Comparison of ENCODE assay signal across 8 mouse cellular contexts in the genomic region with DNA sequence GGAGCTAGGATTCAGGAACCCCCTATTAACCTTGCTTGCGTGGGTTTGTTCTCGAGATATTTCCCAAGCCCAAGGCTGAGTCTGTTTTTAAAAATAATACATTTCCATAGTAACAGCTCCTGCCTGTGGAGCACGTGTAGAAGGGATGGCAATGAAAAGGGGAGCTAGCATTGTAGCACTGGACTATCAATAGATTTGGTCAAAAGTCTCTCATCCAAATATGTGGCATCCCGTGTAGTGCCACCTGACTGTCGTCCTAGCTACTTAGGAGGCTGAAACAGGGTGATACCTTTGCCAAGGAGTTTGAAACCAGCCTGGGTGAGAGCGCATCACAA. TPM values are rescaled to one million over a fixed set of nuclear protein-coding genes. Genes with fewer than 3 reads are reported as not detected.
DNase-seq lines count a peak whose midpoint lies in the region; ATAC-seq lines count a peak whose summit lies in the region.

No protein-coding gene starts in this region.

- peak overlapping the region; percentile 83 for H3K27ac ChIP-seq in hindbrain, embryonic 13.5 days
- peak overlapping the region; percentile 84 for H3K27ac ChIP-seq in midbrain, embryonic 13.5 days

- no peaks in the 10 kb centered on the region for H3K27me3 ChIP-seq in hindbrain, embryonic 13.5 days
- no peaks in the 10 kb centered on the region for H3K27me3 ChIP-seq in midbrain, embryonic 13.5 days

- peaks cover 41% of the 10 kb centered on the region for H3K4me1 ChIP-seq in hindbrain, embryonic 13.5 days (replicated peaks)
- H3K4me1 ChIP-seq in midbrain, embryonic 13.5 days (replicated peaks), result peaks cover 35% of the 10 kb centered on the region

- peak; percentile 51 for DNase-seq in layer of hippocampus, adult 11-12 months (ENCODE audit: low spot score)
- no peak for DNase-seq in layer of hippocampus, postnatal 14 days (ENCODE audit: low spot score in 2 of 2)
- DNase-seq in brain, adult 2 months (ENCODE audit: low read depth, low spot score), result peak; percentile 78
- DNase-seq in spleen, postnatal 4 days (ENCODE audit: low spot score in 2 of 2), result no peak
- DNase-seq in adrenal gland, adult 18-20 months (ENCODE audit: low spot score in 2 of 2), result no peak

- peak overlapping the region; percentile 97 for H3K4me3 ChIP-seq in hindbrain, embryonic 13.5 days
- peak overlapping the region; percentile 98 for H3K4me3 ChIP-seq in midbrain, embryonic 13.5 days (replicated peaks)

- peak overlapping the region; percentile 98 for H3K9ac ChIP-seq in hindbrain, embryonic 13.5 days
- peak overlapping the region; percentile 57 for H3K9ac ChIP-seq in midbrain, embryonic 13.5 days (replicated peaks)

- peak; percentile 4 for ATAC-seq in hindbrain, embryonic 13.5 days (ENCODE audit: low FRiP score)
- ATAC-seq in midbrain, embryonic 13.5 days, result 0 out of 2 replicates have a peak, but pooled peaks have one; percentile 1
- no peak for ATAC-seq in CD4-positive, CD25-positive, alpha-beta regulatory T cell, adult 4 months

- peaks cover 17% of the 10 kb centered on the region for H3K36me3 ChIP-seq in hindbrain, embryonic 13.5 days
- peaks cover 13% of the 10 kb centered on the region for H3K36me3 ChIP-seq in midbrain, embryonic 13.5 days

- H3K9me3 ChIP-seq in hindbrain, embryonic 13.5 days, result no peaks in the 10 kb centered on the region
- H3K9me3 ChIP-seq in midbrain, embryonic 13.5 days, result no peaks in the 10 kb centered on the region

- H3K4me2 ChIP-seq in hindbrain, embryonic 13.5 days, result peak overlapping the region; percentile 94
- peak overlapping the region; percentile 93 for H3K4me2 ChIP-seq in midbrain, embryonic 13.5 days (replicated peaks)

- WGBS in hindbrain, embryonic 13.5 days, result 19% methylated on average over 6 of the region's 6 CpGs
- 18% methylated on average over 6 of the region's 6 CpGs for WGBS in midbrain, embryonic 13.5 days

RNA-seq across cellular contexts. Expression of a gene that starts 0.7 kb away (rescaled TPM):
- 100 to 1,000 TPM; 128 to 144 TPM for total RNA-seq in layer of hippocampus, postnatal 14 days (2021)
- polyA plus RNA-seq in hindbrain, embryonic 13.5 days (2015; fragmentation: Nextera tagmentation; extraction: Ambion mirVana), result 19.1 and 21.6 TPM in 2 replicates
- 23.0 and 27.3 TPM in 2 replicates for polyA plus RNA-seq in midbrain, embryonic 13.5 days (2015; fragmentation: Nextera tagmentation; extraction: Ambion mirVana)
- 10 to 100 TPM; 35.2 to 41.7 TPM for total RNA-seq in adrenal gland, adult 18-20 months (2021)
- polyA plus RNA-seq in CD4-positive, CD25-positive, alpha-beta regulatory T cell, adult 4 months (2017; shearing (Covaris generic)), result 1 to 10 TPM; 3.2 to 3.6 TPM

RNA-seq across cellular contexts. Expression of a gene that starts 5.1 kb away (rescaled TPM):
- 10 to 100 TPM; 16.2 to 16.3 TPM for total RNA-seq in layer of hippocampus, postnatal 14 days (2021)
- 37.0 and 40.4 TPM in 2 replicates for polyA plus RNA-seq in hindbrain, embryonic 13.5 days (2015; fragmentation: Nextera tagmentation; extraction: Ambion mirVana)
- polyA plus RNA-seq in midbrain, embryonic 13.5 days (2015; fragmentation: Nextera tagmentation; extraction: Ambion mirVana), result 40.8 TPM in 2 replicates
- 10 to 100 TPM; 21.7 to 30.9 TPM for total RNA-seq in adrenal gland, adult 18-20 months (2021)
- polyA plus RNA-seq in CD4-positive, CD25-positive, alpha-beta regulatory T cell, adult 4 months (2017; shearing (Covaris generic)), result 10 to 100 TPM; 15.7 to 16.0 TPM

RNA-seq across cellular contexts. Expression of a gene that starts 13.7 kb away (rescaled TPM):
- 10 to 100 TPM; 50.5 to 59.1 TPM for total RNA-seq in layer of hippocampus, postnatal 14 days (2021)
- 145 and 151 TPM in 2 replicates for polyA plus RNA-seq in hindbrain, embryonic 13.5 days (2015; fragmentation: Nextera tagmentation; extraction: Ambion mirVana)
- 193 and 209 TPM in 2 replicates for polyA plus RNA-seq in midbrain, embryonic 13.5 days (2015; fragmentation: Nextera tagmentation; extraction: Ambion mirVana)
- 10 to 100 TPM; 26.8 to 34.4 TPM for total RNA-seq in adrenal gland, adult 18-20 months (2021)
- 10 to 100 TPM; 11.3 to 14.7 TPM for polyA plus RNA-seq in CD4-positive, CD25-positive, alpha-beta regulatory T cell, adult 4 months (2017; shearing (Covaris generic))

RNA-seq across cellular contexts. Expression of a gene that starts 15.3 kb away (rescaled TPM):
- 10 to 100 TPM; 26.0 to 28.5 TPM for total RNA-seq in layer of hippocampus, postnatal 14 days (2021)
- polyA plus RNA-seq in hindbrain, embryonic 13.5 days (2015; fragmentation: Nextera tagmentation; extraction: Ambion mirVana), result 31.4 and 36.6 TPM in 2 replicates
- polyA plus RNA-seq in midbrain, embryonic 13.5 days (2015; fragmentation: Nextera tagmentation; extraction: Ambion mirVana), result 37.5 and 38.5 TPM in 2 replicates
- total RNA-seq in adrenal gland, adult 18-20 months (2021), result 10 to 100 TPM; 18.3 to 22.6 TPM
- polyA plus RNA-seq in CD4-positive, CD25-positive, alpha-beta regulatory T cell, adult 4 months (2017; shearing (Covaris generic)), result 10 to 100 TPM; 20.0 to 23.4 TPM

RNA-seq across cellular contexts. Expression of a gene that starts 23.3 kb away (rescaled TPM):
- 10 to 100 TPM; 22.6 to 22.8 TPM for total RNA-seq in layer of hippocampus, postnatal 14 days (2021)
- polyA plus RNA-seq in hindbrain, embryonic 13.5 days (2015; fragmentation: Nextera tagmentation; extraction: Ambion mirVana), result 66.8 and 70.8 TPM in 2 replicates
- 72.3 and 72.9 TPM in 2 replicates for polyA plus RNA-seq in midbrain, embryonic 13.5 days (2015; fragmentation: Nextera tagmentation; extraction: Ambion mirVana)
- total RNA-seq in adrenal gland, adult 18-20 months (2021), result 10 to 100 TPM; 52.3 to 87.5 TPM
- 10 to 100 TPM; 23.7 to 24.0 TPM for polyA plus RNA-seq in CD4-positive, CD25-positive, alpha-beta regulatory T cell, adult 4 months (2017; shearing (Covaris generic))

Comparison
In these comparisons a context has a peak if more than half of its experiments do, and no peak if none do; other contexts are left out.
1. DNase-seq: peak in layer of hippocampus, adult 11-12 months (single experiment) and brain, adult 2 months (single experiment); none in layer of hippocampus, postnatal 14 days (0 of 2), spleen, postnatal 4 days (0 of 2) and adrenal gland, adult 18-20 months (0 of 2).